Mouse (Mus musculus): Measurements from ENCODE around the gene Anks1b.

- TF ChIP-seq CTCF (IDR thresholded peaks at IDR 0.05; ENCODE audit: low read depth, low read length) (no peak), POLR2AphosphoS5 (IDR thresholded peaks at IDR 0.05; ENCODE audit: insufficient replicate concordance, low read depth, low read length) (no peak), GATA1 (IDR thresholded peaks at IDR 0.05; ENCODE audit: borderline replicate concordance, low read length) (no peak)
Measured at GRCm38 (mm10) chr10:90842398-90842797, 969.1 kb downstream of the Anks1b start.

Data from G1E (cell line).